Mouse (Mus musculus) left cerebral cortex, adult 2 months (tissue): ENCODE measurements around the gene Bhlha9. TPM values are rescaled to one million over a fixed set of nuclear protein-coding genes. Genes with fewer than 3 reads are reported as not detected.
"Not testable (repeated sequence)": the region's sequence is repeated elsewhere in the genome, so short reads cannot be mapped to it uniquely, and the experiment has no call there.

Experiments used
- DNase-seq, 2 experiments: peaks; one replicate each; pipeline ENCODE4 v3.0.0; 2021 to 2022; ENCODE audit warnings: low spot score in 2 of 2, mixed read lengths in 1 of 2; ENCODE audit errors: extremely low spot score in 1 of 2
- H3K27ac ChIP-seq: fragments of 200-600 bp; 2 replicates; pipeline ENCODE4 v1.8.1; 2022
- H3K4me3 ChIP-seq: fragments of 200-600 bp; 2 replicates; pipeline ENCODE4 v1.8.1; 2022
- CTCF ChIP-seq: fragments of 200-600 bp; IDR thresholded peaks from 2 replicates; pipeline ENCODE4 v1.8.1; 2022; ENCODE audit warnings: antibody characterized with exemption, mild to moderate bottlenecking, moderate library complexity
- intact Hi-C: fragments of 180-260 bp; cut with DNase I; formaldehyde crosslinking; loops from one replicate; pipeline ENCODE4 v1.15.1; 2025
- total RNA-seq, 2 experiments: library from RNA; stranded (reverse); gene quantifications; 2 replicates each; pipeline ENCODE4 v1.2.3; 2021

Bhlha9 gene
- total RNA-seq, 2 experiments from 2014 or later, result 3.2 to 3.8 TPM

DNA sequence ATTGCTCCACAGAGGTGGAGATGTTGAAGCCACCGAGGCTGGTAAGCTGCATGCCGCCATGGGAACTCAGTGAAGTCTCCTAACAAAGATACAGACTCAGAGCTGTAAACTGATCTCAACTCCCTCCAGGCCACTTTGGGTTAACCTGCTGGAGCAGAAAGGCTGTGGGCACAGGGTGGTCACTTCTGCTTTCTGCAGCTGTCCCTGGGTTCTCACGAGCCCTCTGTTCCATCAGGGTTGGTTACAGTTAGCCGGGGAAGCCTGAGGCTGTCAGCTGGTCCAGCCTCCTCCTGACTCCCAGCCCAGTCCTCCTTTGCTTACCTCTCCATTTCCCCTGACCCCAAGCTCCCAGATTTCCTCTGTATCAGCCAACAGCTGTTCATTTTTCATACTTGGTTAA is 4.5 kb upstream of the Bhlha9 start:
- DNase-seq, result no peak

DNA sequence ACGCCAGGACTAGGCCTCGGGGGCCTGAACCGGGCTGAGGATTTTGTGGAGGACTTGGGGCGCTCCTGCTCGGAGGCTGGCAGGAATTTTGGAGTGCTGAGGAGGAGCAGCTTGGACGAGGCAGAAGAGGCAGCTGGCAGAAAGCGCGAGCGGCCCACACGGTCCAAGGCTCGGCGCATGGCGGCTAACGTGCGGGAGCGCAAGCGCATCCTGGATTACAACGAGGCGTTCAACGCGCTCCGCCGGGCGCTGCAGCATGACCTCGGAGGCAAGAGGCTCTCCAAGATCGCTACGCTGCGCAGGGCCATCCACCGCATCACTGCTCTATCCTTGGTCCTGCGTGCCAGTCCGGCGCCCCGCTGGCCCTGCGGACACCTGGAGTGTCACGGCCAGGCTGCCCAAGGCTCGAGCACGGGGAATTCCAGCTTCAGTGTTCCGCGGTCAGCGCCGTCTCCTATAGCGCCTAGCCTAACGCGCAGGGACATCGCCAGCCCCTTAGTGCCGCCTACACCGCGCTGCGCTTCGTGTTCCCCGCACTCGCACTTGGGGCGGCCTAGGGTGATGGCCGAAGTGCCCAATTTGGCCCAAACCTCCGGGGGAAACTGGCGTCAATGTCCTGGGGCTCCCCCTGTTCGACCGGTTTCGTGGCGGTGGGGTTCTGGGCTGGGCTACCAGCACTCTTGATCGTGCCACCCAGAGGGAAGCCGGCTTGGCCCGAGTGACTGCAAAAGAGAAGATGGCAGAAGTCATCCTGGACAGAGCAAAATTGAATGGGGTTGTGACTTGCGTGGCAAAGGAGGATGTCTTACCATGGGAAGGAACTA is 503 bp downstream of the Bhlha9 start:
- TF ChIP-seq CTCF, result no peak
- Histone ChIP-seq H3K4me3 (peak overlapping the region; percentile 45), H3K27ac (peak overlapping the region; percentile 73)
- intact Hi-C loops, result loop anchor here (10.0 kb wide), 1 partner anchor 222 kb away; no protein-coding TSS in a partner anchor
- DNase-seq, result peak; percentile 43 to 67

More for the DNA sequence above, 4.5 kb upstream of the Bhlha9 start:
- intact Hi-C loops, result no loop called here
- H3K27ac ChIP-seq, result no peak overlapping the region
- no peak overlapping the region for H3K4me3 ChIP-seq
- no peak for TF ChIP-seq CTCF

DNA sequence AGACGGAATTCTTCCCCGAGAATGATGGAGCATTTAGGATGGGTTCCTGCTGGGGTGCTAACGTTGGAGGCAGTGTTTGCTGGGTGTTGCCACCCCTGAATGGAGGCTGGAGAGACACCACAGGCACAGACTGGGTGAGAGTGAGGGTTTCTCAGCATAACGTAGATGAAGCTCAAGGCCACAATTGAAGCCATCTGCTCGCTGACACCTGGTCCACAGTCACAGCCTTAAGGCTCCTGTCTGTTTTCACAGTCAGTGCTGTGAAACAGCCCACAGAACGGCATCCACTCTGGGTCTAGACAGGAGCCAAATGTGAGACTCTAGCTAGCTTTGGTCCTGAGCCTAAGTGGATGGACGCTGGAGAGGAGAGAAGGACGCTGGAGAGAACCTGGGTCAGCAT is 1.9 kb downstream of the Bhlha9 start:
- intact Hi-C loops, result loop anchor here (10.0 kb wide), 1 partner anchor 221 kb away; no protein-coding TSS in a partner anchor

DNA sequence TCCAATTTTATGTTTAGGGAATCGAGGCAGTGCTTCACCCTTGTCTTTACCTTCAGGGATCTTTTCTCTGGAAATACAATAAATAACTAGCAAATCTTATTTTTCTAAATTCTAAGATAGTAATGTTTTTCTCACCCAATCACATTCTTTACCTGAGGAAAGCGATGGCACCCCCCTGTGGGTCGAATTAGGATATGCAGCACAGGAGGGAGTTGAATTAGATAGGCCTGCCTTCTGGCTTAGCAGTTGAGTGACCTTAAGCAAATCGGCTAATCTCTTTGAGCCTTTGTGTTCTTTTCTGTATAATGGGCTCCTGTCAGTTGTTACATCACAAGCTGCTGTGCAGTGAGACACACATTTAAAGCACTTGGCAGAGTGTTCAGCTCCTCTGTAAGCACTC is 2.4 kb downstream of the Bhlha9 start:
- no peak for DNase-seq
- Histone ChIP-seq H3K4me3 (no peak overlapping the region), H3K27ac (no peak overlapping the region)
- intact Hi-C loops, result loop anchor here (10.0 kb wide), 1 partner anchor 220 kb away; no protein-coding TSS in a partner anchor
- peak; percentile 53 for TF ChIP-seq CTCF

More for the DNA sequence above, 1.9 kb downstream of the Bhlha9 start:
- no peak for TF ChIP-seq CTCF
- Histone ChIP-seq H3K4me3 (no peak overlapping the region), H3K27ac (no peak overlapping the region)
- DNase-seq, result no peak

- H3K27ac ChIP-seq, DNase-seq, H3K4me3 ChIP-seq: not testable (repeated sequence)
- intact Hi-C loops, result loop anchor here (10.0 kb wide), 1 partner anchor 215 kb away; no protein-coding TSS in a partner anchor
Measured at GRCm38 (mm10) chr11:76679508-76679907, 7.2 kb downstream of the Bhlha9 start, which contains the start of gene Trarg1. Gene Trarg1 (plus strand): TSS chr11:76679808.

DNA sequence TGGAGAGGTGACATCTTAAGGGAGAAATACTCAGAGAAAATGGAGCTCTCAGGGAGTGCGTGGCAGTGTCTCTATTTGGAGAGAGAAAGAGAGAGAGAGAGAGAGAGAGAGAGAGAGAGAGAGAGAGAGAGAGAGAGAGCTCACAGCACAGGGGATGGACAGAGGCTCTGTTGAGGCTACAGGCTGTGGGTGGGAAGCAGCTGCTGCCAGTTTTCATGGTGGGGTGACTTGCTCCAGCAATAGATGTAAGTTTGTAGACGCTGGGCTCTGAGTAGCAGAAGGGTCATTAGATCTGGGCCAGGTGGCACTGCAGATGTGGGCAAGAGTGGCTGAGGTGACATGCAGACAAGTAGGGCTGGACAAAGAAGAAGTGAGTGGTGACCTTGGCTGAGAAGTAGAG is 13.3 kb downstream of the Bhlha9 start:
- no peak for DNase-seq
- H3K27ac ChIP-seq, result no peak overlapping the region
- intact Hi-C loops, result no loop called here
- TF ChIP-seq CTCF, result no peak
- no peak overlapping the region for H3K4me3 ChIP-seq

DNA sequence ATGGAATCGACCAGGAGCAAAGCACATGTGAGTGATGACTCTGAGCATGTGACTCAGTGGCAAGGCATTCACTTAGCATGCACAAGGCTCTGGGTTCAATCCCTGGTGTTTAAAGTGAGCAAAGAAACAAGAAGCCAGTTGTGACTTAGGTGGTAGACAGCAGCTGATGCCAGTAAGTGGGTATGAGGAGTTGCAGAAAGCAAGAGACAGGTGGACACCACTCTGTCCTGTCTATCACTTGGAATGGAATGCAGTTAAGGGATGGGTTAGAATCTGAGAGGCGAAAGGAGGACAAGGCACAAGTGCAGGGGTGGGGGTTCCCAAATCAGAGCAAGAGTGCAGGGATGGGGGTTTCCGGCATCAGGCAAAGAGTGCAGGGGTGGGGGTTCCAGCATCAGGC is 19.8 kb downstream of the Bhlha9 start:
- Histone ChIP-seq H3K4me3 (no peak overlapping the region), H3K27ac (no peak overlapping the region)
- no peak for TF ChIP-seq CTCF
- no peak for DNase-seq
- intact Hi-C loops, result no loop called here

GRCm38 (mm10) chr11:76695810-76696209 is 23.5 kb downstream of the Bhlha9 start:
- H3K27ac ChIP-seq, result no peak overlapping the region
- no peak for DNase-seq
- H3K4me3 ChIP-seq, result peak overlapping the region; percentile 30
- intact Hi-C loops, result no loop called here
- TF ChIP-seq CTCF, result no peak

GRCm38 (mm10) chr11:76699626-76700025 is 27.4 kb downstream of the Bhlha9 start:
- no peak for TF ChIP-seq CTCF
- no peak for DNase-seq
- intact Hi-C loops, result no loop called here
- H3K4me3 ChIP-seq, result no peak overlapping the region
- H3K27ac ChIP-seq, result no peak overlapping the region

- Histone ChIP-seq H3K4me3 (no peak overlapping the region), H3K27ac (no peak overlapping the region)
- DNase-seq, result no peak
- intact Hi-C loops, result no loop called here
- TF ChIP-seq CTCF, result no peak
Measured at GRCm38 (mm10) chr11:76707656-76708055, 35.4 kb downstream of the Bhlha9 start.

GRCm38 (mm10) chr11:76708066-76708465 is 35.8 kb downstream of the Bhlha9 start:
- TF ChIP-seq CTCF, result no peak
- H3K27ac ChIP-seq, result no peak overlapping the region
- no peak for DNase-seq
- H3K4me3 ChIP-seq, result no peak overlapping the region
- intact Hi-C loops, result no loop called here

GRCm38 (mm10) chr11:76708881-76709280 is 36.6 kb downstream of the Bhlha9 start:
- no peak for TF ChIP-seq CTCF
- no peak overlapping the region for H3K27ac ChIP-seq
- no peak overlapping the region for H3K4me3 ChIP-seq
- intact Hi-C loops, result no loop called here
- DNase-seq, result no peak
